Mouse (Mus musculus) frontal cortex, adult 2 months (tissue): ENCODE data around the gene Mylpf. TPM values are rescaled to one million over a fixed set of nuclear protein-coding genes. Genes with fewer than 3 reads are reported as not detected.
A peak's percentile ranks its signal among the peaks of the same experiment; 100 is the strongest.
"Not testable (repeated sequence)": the region's sequence is repeated elsewhere in the genome, so short reads cannot be mapped to it uniquely, and the experiment has no call there.

Experiments
- DNase-seq, 2 experiments: peaks; one replicate each; pipeline ENCODE4 v3.0.0; 2022; ENCODE audit warnings: low spot score in 1 of 2; ENCODE audit errors: extremely low spot score in 1 of 2
- polyA plus RNA-seq: library from polyadenylated mRNA; depleted of rRNA; stranded (reverse); fragments of >200 nt; gene quantifications from 2 replicates; pipeline ENCODE4 v1.2.3, GENCODE M21; 2012

Gene Mylpf
- polyA plus RNA-seq, 1 experiment: 1.6 TPM

DNA sequence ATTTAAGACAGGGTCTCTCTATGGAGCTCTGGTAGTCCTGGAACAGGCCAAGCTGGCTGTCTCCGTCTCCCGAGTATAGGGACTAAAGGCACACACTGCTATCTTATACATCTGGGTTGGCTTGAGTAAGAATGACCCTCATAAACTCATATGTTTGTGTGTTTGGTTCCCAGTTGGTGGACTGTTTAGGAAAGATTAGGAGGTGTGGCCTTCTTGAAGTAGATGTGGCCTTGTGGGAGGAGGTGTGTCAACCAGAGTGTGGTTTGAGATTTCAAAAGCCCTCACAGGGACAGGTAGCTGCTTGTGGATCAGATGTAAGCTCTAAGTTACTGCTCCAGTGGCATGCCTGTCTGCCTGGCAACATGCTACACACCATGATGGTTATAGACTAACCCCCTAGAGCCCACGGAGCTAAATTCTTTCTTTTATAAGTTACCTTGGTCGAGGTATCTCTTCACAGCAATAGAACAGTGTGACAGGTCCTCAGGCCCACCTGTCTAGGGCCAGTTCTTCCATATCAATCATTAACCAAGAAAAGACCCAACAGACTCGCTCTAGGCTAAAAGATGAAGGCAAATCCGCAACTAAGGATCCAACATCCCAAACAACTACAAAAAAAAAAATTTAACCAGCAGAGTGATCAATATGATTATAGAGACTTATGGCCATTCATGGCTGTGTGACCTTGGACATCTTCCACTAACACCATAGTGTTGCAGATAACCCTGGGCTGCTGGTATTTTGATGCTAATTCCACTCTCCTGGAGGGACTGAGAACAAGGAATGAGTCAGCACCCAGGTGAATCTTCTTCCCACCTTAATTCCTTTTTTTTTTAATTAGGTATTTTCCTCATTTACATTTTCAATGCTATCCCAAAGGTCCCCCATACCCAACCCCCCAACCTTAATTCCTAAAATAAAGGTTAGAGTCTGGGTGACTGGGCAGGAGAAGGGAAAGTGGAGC lies 15.1 kb downstream of the Mylpf start:
- no peak for DNase-seq

DNA sequence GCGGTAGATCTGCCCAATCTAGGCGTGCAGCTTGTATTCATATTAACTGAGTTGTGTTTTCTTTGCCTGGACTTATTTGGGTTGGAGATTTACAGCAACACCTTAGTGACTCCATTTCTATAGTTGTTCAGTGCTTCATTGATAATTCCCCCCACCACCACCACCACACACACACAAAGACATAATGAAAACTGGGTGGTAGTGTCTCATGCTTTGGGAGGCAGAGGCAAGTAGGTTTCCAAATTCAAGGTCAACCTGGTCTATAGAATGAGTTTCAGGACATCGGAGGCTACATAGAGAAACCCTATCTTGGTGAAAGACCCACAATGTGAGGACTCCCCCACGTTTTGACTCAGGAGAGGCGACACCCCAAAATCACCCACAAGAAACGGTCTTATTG lies 15.9 kb downstream of the Mylpf start:
- DNase-seq: no peak

DNA sequence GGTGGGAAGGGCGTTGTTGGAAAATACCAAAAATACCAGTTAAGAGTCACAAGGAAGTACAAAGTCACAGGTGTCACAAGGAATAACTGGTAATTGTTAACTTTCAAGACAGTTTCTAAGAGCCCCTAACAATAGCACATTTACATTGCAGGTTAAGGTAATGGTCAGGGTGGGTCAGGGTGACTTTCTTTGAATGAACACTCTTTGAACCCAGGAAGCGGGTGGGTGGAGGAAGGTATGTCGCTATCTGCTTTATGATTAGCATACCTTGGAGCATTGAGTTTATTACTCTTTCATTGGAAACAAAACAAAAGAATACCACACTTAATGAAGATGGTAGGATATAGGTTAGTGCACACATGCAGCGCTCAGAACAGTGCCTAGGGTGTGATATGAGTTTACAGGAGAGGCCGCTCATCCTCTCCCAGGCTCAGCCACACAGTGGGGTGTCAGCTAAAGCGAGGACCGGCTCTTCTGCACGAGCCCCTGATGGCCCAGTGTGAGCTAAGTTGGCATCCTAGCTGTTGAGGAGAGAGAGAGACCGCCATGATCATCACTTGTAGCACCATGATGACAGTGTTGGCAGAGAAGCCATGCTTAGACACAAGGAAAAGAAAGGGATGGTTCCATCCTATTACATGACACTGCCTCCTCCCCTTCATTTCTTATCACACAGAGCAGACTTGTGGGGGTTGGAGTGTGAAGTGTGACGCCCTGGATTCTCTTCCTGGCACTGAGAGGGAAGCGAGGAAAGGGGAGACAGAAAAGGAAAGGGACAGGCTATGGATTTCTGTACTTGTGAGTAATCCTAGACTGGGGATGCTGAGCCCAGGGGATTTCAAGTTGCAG lies 16.7 kb downstream of the Mylpf start:
- DNase-seq: peak in 1 of 2 experiments; percentile 71

DNA sequence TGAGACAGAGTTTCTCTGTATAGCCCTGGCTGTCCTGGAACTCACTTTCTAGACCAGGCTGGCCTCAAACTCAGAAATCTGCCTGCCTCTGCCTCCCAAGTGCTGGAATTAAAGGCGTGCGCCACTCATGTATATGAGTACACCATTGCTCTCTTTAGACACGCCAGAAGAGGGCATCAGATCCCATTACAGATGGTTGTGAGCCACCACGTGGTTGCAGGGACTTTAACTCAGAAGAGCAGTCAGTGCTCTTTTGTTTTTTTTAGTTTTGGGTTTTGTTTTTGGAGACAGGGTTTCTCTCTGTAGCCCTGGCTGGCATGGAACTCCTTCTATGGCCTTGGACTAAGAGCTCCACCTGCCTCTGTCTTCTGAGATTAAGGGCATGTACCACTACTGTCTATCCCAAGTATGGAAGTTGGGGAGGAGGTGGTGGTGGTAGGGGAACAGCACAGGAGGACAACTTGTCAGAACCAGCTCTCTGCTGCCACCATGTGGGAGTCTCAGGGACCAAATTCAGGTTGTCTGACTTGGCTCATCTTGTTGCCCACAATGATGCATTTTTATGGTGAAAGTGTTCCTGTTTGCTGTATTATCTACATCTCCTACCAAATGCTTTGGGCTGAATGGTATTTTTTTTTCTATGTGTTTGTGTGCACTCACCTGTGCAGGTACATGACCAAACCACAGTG lies 20.1 kb downstream of the Mylpf start:
- peak in 1 of 2 experiments; percentile 93 for DNase-seq

DNA sequence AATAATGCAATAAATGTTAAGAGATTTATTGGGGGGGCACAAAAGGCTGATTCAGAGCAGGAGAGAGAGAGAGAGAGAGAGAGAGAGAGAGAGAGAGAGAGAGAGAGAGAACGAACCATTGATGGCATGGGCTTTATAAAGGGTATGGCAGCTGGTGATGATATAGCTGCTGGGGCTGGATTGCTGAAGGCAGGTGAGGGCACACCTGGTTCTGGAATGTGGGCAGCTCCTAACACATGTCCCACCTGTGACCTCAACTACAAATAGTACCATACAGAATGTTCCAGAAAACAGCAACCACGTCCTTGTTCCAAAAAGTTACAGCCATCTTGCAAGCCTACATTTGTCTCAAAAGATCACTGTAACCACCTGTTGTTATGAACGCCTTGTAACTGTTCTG lies 22.7 kb downstream of the Mylpf start:
- no peak for DNase-seq

DNA sequence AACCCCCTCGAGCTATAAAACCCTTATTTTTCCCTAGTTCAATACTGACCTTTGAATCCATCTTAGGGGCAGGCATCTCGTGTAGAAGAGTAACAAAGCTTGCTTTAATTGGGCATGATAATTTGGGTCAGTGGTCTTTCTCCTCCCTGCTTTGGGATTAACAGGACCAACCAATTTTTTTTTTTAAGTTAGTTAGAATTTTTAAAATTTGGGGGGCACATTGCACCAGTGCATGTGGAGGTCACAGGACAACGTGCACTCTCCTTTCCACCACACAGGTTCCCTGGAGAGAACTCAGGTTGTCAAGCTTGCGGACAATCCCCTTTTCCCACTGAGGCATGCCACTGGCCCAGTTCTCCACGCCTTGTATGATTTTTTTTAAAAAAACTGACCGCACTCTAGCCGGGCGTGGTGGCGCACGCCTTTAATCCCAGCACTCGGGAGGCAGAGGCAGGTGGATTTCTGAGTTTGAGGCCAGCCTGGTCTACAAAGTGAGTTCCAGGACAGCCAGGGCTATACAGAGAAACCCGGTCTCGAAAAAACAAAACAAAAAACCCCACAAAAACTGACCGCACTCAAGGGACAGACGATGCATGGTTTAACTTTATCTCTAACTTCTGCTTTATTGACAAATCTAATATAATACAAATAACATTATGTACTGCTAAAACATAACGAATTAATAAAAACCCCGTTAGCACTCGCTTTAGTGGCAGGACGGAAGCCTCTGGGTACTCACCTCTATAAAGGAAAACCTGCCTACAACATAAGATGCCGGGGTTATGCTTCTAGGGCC lies 23.3 kb downstream of the Mylpf start:
- no peak for DNase-seq

DNA sequence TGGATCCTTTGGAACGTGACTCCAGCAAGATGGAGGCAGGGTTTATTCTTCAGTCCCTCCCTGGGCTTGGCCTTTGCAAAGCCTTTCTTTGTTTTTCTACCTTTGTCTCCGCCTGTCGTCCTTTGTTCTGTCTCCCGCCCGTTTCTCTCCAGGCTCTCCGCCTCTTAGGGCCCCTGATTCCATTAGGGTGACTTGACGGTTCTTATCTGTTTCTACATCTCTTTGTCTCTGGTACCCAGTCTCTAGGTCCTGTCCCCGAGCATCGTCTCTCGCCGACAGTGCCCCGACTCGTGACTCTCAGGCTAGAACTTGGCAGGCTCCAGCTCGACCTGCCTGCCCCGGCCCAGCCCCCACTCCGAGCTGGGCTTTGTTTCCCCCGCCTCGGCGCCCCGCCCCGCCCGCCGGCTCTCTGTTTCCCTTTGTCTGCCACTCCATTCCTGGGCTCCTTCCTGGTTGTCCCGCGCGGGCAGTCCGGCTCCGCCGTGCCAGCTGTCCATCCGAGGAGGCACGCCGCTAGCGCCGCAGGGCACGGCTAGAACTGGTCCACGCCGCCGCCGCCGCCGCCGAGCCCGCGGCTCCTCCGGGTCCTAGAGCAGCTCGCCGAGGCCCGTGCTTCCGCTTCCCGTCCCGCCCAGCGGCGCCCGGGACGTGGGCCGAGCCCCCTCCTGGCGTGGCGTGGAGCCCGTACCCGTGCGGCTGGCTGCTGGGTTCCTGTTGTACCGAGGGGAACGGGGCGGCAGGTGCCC lies 24.1 kb downstream of the Mylpf start, which contains the start of the genes Zfp553 and Sept1:
Gene Zfp553 (plus strand): TSS at position 440 of the 746 bp plus-strand sequence.
Gene Sept1 (minus strand): TSS at position 509 of the 746 bp plus-strand sequence.
- peak in 1 of 2 experiments; percentile 77 for DNase-seq

DNA sequence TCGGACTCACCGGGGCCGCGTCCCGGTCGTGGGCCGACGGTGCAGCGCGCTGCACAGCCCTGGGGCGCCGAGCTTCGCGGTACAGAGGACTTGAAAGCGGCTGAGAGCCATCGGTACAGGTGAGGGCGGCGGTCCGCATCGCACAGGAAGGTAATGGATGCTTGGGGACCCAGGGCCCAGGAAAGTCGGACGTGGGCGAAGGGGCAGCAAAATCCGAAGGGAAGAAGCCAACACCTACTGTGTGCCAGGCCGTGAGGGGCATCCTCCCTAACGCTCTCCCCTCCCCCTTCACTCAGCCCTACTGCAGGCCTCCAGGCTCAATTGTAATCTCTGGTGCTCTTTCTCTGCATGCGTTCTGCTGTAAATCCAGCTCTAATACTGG lies 24.7 kb downstream of the Mylpf start:
- DNase-seq: no peak

DNA sequence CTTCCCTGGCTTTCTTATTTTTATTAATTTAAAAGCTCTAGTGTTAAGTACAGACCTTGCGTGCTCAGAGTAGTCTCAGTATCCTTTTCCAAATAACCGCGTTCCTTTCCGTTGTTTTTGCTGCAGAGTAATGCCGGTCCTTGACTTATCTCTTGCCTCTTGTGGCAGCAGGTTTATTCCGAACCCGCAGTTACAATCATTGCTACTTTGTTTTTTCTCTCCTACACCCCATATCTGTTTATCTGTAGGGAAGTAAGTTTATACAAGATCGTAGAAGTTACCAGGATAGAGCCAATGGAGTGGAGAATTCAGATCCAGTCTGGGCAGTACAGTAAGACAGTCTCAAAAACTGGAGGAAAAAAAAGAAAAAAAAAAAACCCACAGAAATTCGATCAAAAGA lies 25.1 kb downstream of the Mylpf start:
- no peak for DNase-seq

DNA sequence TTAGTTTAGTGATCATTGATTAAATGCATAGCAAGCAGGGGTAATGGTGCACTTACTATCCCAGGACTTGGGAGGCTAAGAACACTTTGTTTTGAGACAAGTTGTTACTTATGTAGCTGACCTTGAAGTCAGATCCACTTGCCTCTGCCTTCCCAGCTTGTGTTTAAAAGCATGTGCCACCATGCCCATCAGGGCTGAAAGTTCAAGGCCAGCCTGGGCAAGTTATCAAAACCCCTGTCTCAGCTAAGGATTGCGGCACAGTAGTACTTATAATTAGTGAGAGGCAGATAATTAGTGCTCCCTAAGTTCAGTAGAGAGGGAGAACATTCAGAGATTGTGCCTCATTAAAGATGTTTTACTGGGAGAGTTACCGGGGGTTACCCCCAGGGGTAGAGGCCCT lies 26.1 kb downstream of the Mylpf start:
- DNase-seq: no peak

DNA sequence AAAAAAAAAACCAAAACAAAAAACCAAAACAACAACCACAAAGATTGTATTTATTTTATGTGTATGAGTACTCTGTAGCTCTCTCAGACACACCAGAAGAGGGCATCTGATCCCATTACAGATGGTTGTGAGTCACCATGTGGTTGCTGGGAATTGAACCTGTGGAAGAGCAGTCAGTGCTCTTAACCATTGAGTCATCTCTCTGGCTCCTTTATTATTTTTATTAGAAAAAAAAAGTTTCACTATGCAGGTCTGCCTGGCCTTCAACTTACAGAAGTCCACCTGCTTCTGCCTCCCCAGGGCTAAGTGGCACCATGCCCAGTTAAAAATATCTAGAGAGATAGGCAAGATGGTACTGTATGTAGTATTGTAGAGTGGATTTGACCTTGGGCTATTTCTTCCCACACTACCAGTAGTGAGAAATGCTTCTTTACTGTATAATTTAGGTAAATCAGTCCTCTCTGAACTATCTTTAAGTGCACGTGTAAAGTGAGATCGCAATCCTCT lies 34.7 kb downstream of the Mylpf start:
- DNase-seq: no peak

DNA sequence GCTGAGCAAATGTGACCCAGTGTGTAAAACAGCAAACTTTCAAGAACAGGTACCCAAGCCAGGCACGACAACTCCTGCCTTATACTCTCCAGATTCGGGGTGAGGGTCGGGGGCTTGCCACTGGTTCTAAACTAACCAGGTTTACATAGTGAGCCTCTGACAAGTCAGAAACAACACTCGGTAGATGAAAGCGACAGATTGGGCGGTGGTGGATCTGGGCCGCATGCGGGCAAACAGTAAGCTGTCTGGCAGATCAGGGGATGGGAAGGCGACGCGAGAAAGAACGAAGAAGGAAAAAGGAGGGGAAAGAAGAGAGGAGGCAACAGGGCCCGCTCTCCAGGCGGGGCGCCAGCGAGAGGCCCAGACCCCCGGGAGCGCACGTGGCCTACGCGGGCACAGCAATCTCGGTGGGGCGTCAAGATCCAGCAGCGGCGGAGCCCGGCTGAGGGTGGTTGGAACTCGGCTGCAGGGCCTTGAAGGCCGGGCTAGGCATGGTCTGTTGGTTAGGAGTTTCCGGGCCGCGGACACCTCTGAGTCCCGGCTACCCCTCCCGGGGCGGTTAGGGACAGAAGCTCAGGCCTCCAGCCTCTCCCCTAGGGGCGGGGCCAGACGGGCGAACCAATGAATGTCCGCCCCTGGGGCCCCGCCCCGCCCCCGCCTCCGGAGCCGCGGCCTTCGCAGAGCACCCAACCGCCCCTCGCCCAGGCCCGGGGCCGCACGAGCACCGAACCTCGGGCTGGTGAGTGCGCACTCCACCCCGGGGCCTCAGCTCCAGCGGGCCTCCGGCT lies 35.4 kb downstream of the Mylpf start, which contains the start of gene Zfp771:
Gene Zfp771 (plus strand): TSS at position 405 of the 788 bp plus-strand sequence.
- DNase-seq: peak; percentile 84 to 92

DNA sequence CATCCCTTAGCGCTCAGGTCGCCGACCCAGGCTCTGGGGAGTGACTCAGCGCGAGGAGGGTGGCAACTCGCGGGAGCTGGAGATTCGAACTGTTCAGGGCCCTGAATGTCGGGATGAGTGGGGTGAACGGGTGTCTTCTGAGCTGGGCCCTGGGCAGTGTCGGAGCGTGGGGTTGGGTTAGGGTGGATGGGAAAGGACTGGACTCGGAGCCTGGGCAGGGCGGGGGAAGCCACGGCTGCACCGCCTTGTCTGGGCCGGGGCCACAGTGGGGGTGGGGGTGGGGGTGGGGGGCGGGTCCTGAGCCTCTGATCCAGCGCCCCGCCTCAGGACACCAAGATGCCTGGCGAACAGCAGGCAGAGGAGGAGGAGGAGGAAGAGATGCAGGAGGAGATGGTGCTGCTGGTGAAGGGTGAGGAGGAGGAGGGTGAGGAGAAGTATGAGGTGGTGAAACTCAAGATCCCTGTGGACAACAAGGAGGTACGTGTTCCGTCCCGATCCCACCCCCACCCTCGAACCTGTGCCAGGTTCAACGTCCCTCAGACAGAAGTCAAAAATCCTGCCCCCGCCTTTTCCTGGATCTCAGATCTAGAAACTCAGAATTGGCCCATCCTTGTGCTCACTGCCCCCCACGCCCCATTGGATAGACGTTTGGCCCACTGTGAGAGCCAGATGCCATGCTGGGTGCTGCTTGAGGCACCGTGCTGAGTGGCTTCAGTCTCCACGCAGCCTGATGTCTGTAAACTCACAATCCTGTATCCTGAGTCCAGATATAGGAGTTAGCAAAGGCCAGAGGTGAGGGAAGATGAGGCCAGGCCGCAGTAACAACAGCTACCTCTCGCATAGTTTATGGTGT lies 36.2 kb downstream of the Mylpf start:
- DNase-seq: no peak

DNA sequence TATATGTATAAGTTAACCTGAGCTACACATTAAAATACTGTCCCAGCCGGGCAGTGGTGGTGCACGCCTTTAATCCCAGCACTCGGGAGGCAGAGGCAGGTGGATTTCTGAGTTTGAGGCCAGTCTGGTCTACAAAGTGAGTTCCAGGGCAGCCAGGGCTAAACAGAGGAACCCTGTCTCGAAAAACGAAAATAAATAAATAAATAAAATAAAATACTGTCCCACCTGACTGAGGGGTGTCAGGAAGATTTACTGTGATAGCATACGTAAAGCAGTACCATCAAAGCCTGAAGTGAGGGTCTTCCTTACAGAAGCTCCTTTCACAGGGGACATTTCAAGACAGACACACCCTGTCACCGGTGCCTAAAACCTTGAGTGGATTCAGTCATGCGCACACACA lies 41.8 kb downstream of the Mylpf start:
- DNase-seq: not testable (repeated sequence)

DNA sequence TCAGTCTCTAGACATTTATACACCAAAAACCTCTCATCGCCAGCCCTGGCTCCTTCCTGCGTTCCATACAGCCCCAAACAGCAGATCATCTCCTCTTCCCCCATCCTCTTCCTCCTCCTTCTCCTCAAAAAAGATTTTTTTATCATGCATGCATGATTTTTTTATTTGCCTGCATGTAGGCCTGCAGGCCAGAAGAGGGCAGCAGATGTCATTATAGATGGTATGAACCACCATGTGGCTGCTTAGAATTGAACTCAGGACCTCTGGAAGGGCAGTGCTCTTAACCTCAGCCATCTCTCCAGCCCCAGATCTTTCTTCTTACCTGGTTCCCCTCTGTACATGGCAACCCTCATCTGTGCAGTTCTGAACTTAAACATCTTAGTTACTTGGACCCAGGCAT lies 43.7 kb downstream of the Mylpf start:
- DNase-seq: peak in 1 of 2 experiments; percentile 28

DNA sequence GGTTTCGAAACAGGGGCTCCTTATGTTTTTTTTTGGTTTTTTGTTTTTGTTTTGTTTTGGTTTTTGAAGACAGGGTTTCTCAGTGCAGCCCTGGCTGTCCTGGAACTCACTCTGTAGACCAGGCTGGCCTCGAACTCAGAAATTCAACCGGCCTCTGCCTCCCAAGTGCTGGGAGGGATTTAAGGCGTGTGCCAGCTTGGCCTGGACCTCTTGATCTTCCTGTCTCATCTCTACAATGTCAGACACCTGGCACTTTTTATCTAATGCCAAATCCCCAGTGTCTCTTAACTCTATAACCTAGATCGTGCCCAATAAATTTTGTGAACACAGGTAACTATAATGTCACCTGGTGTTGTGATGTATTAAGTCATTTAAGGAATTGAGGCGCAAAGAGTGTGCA lies 44.7 kb downstream of the Mylpf start:
- DNase-seq: no peak
